Mouse (Mus musculus): ENCODE results near the gene Tap1.

The Tap1 gene

DNA sequence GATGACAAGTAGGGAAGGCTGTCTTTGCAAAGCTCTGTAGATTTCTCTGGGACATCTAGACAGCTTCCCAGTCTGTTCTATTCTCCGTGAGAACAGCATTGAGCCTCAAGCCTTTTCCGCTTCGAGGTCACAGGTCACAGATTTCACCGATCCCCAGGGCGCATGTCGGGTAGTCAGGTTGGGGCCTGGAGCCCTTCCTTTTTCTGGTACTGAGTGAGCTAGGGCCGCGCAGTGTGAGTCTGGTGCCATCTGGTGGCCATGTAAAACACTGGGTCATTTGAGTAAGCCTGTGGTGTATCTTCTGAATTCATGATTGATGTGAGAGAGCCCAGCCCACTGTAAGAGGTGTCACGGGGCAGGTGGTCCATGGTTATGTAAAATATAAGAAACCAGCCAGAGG lies 47.6 kb downstream of the Tap1 start:
- peak; percentile 70 for DNase-seq (ENCODE audit: low spot score)

- no peak for DNase-seq (ENCODE audit: low spot score)
These were observed 49.3 kb downstream of the Tap1 start for GRCm38 (mm10) chr17:34236691-34237090.

- DNase-seq (ENCODE audit: low spot score), result no peak
These were observed 50.4 kb downstream of the Tap1 start for GRCm38 (mm10) chr17:34237741-34238140.

DNA sequence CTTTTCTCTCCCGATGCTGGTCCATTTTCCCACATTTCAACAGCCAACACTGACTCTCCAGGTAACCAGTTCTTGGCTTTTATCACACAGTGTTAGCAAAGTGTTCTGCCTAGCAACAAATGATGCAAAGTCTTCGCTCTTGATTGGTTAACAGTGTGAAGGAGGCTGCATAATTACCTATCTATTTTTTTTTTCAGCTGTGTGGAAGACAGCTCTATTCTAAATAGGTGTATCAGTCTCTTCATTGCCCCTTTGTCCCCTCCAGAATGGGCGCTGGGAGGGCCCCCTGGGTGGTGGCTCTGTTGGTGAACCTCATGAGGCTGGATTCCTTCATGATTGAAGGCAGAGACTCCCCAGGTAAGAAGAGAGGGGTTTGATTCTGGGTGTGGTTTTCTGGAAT lies 51.4 kb downstream of the Tap1 start, which contains the start of gene H2-Ob:
Gene H2-Ob, plus strand, starts transcription at position 198 of the 400 bp plus-strand sequence.
- DNase-seq (ENCODE audit: low spot score), result no peak

- DNase-seq (ENCODE audit: low spot score), result no peak
These were observed 52.3 kb downstream of the Tap1 start for GRCm38 (mm10) chr17:34239601-34240041.

DNA sequence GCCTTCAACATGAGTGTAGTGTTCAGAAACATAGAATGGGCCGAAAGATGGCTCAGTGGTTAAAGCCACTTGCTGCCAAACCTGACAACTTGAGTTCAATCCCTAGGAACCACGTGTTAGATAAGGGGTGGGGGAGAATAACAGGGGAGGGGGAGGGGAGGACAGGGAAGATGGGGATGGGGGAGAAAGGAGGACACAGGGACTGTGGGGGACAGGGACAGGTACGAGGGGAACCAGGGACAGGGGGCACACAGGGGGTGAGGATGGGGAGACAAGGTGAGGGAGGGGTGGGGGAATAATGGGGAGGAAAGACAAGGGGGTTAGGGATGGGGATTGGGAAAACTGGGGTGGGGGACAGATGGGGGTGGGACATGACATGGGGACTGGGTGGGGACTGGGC lies 53.0 kb downstream of the Tap1 start:
- no peak for DNase-seq (ENCODE audit: low spot score)

DNA sequence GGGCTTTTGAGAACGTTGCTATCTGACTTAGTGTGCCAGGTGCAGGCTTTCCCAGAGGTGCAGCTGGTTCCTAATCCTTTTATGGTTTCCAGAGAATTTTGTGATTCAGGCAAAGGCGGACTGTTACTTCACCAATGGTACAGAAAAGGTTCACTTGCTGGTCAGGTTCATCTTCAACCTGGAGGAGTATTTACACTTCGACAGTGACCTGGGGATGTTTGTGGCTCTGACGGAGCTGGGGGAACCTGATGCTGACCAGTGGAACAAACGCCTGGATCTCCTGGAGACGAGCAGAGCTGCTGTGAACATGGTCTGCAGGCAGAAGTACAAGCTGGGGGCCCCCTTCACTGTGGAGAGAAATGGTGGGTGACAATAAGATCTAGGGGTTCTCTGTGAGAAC lies 53.6 kb downstream of the Tap1 start:
- DNase-seq (ENCODE audit: low spot score), result no peak

DNA sequence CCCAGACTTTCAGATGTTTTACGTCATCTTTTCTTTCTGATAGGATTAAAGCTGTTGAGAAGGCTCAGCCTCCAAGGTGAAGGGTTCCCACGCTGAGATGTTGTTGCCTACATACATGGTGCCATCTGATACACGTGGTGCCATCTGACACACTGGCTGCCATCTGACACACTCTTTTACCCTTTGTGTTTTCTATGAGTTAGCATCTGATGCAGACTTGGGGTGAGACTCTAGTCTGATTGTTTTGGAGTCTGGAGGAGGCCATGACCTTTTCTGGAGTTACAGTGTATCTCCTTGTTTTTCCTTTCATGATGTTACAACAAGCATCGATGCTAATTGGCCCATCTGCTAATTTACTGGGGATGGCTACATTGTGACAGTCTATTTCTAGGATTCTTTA lies 57.3 kb downstream of the Tap1 start:
- DNase-seq (ENCODE audit: low spot score), result no peak

Measured in urinary bladder, postnatal 25 days (tissue).